Mouse (Mus musculus) bone marrow macrophage, adult 2 months (primary cell): ENCODE results near the gene Gm43951.

Source experiments
- CTCF ChIP-seq: IDR thresholded peaks from 2 replicates; pipeline ENCODE4 v1.5.1; 2012; ENCODE audit warnings: low read depth, mild to moderate bottlenecking, low read length, moderate library complexity
- POLR2A ChIP-seq: IDR thresholded peaks from 2 replicates; pipeline ENCODE4 v1.6.1; 2012; ENCODE audit warnings: mild to moderate bottlenecking, low read depth, low read length, borderline replicate concordance

- no peak for TF ChIP-seq CTCF
- no peak for TF ChIP-seq POLR2A
Measured at GRCm38 (mm10) chr11:72169871-72170270, 36.8 kb downstream of the Gm43951 start.
